Mouse (Mus musculus) liver, adult 2 months (tissue): Measurements from ENCODE around the gene Olfr1002.

ENCODE experiments used
- CTCF ChIP-seq: fragments of 200-500 bp; IDR thresholded peaks from 2 replicates; pipeline ENCODE4 v1.5.1; 2011; ENCODE audit warnings: low read depth, low read length, control low read depth
- POLR2A ChIP-seq: fragments of 200-500 bp; IDR thresholded peaks from 2 replicates; pipeline ENCODE4 v1.6.1; 2011; ENCODE audit warnings: low read length, control low read depth; ENCODE audit not compliant: insufficient read depth; ENCODE audit errors: extremely low read depth

DNA sequence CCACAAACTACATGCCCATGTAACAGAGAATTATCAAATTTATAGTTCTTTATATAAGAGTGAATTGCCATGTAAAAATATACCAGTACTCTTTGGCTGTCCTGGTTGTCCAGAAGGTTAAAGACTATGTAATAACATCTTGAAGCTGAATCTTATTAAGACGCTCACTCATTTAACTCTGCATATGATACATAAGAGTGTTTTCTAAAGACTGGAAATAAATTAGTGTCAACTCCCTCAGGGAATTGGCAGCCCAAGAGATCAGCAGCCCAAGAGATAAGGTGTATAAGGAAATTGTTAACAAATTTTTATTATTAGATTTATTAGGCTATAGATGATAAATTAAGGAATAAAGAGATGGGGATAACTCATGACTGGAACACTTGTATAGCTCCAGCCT is at the start of gene Olfr1002:
- TF ChIP-seq POLR2A (no peak), CTCF (no peak)
